Mouse (Mus musculus) heart, adult 2 months (tissue): ENCODE measurements around the gene Kmt2a.
"Not testable (repeated sequence)": the region's sequence is repeated elsewhere in the genome, so short reads cannot be mapped to it uniquely, and the experiment has no call there.

Experiments
- CTCF ChIP-seq: fragments of 200-600 bp; IDR thresholded peaks from 2 replicates; pipeline ENCODE4 v1.8.1; 2022; ENCODE audit warnings: antibody characterized with exemption, mild to moderate bottlenecking, moderate library complexity
- POLR2A ChIP-seq: fragments of 200-500 bp; IDR thresholded peaks from 2 replicates; pipeline ENCODE4 v1.6.1; 2011; ENCODE audit warnings: mild to moderate bottlenecking, low read depth, low read length, control low read depth; ENCODE audit not compliant: insufficient read depth

DNA sequence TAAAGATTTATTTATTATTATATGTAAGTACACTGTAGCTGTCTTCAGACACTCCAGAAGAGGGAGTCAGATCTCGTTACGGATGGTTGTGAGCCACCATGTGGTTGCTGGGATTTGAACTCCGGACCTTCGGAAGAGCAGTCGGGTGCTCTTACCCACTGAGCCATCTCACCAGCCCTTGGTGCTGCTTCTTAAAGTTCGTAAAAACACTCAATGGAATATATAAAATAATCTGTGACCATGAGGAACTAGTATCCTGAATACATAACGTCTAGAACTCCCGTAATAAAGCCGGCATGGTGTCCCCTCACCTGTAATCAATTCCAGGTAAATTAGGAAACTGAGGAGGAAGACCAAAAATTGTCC lies 113.1 kb downstream of the Kmt2a start:
- peak; percentile 17; the same call in 1 of the 2 replicates for TF ChIP-seq CTCF
- not testable (repeated sequence) for TF ChIP-seq POLR2A
